Mouse (Mus musculus) neutrophil, adult 5-6 weeks (primary cell): ENCODE measurements around the gene Rapgef2. TPM values are rescaled to one million over a fixed set of nuclear protein-coding genes. Genes with fewer than 3 reads are reported as not detected.

Experiments used
- ATAC-seq: fragments of 151-379, 151-347 bp; 2 replicates; pipeline ENCODE4 v1.8.0; 2017; ENCODE audit warnings: mild to moderate bottlenecking, moderate TSS enrichment; ENCODE audit not compliant: insufficient number of reproducible peaks, poor library complexity, low FRiP score, severe bottlenecking; ENCODE audit errors: extremely low read depth
- total RNA-seq: library from RNA; stranded (forward); fragments of 200-1000 nt; gene quantifications from 2 replicates; pipeline ENCODE4 v1.2.3, GENCODE M21; 2017

Gene Rapgef2
- total RNA-seq, 1 experiment from 2014 or later = 28.7 TPM

GRCm38 (mm10) chr3:79218566-79219051, 67.7 kb downstream of the Rapgef2 start:
- no peak for ATAC-seq

GRCm38 (mm10) chr3:79210243-79210642, 76.1 kb downstream of the Rapgef2 start:
- no peak for ATAC-seq

GRCm38 (mm10) chr3:79207216-79207615, 79.1 kb downstream of the Rapgef2 start:
- no peak for ATAC-seq

GRCm38 (mm10) chr3:79206524-79206923, 79.8 kb downstream of the Rapgef2 start:
- no peak for ATAC-seq

GRCm38 (mm10) chr3:79205981-79206380, 80.3 kb downstream of the Rapgef2 start:
- ATAC-seq = no peak

- no peak for ATAC-seq
Observed at GRCm38 (mm10) chr3:79205112-79205511, 81.2 kb downstream of the Rapgef2 start.

GRCm38 (mm10) chr3:79204261-79204660, 82.1 kb downstream of the Rapgef2 start:
- no peak for ATAC-seq

- ATAC-seq = no peak
Observed at GRCm38 (mm10) chr3:79203821-79204220, 82.5 kb downstream of the Rapgef2 start.

- ATAC-seq = no peak
Observed at GRCm38 (mm10) chr3:79203178-79203577, 83.1 kb downstream of the Rapgef2 start.

- ATAC-seq = peak; percentile 80; the same call in 1 of the 2 replicates
Observed at GRCm38 (mm10) chr3:79202275-79203153, 83.8 kb downstream of the Rapgef2 start.

- peak; percentile 96 for ATAC-seq
Observed at GRCm38 (mm10) chr3:79196708-79197437, 89.4 kb downstream of the Rapgef2 start.

- no peak for ATAC-seq
Observed at GRCm38 (mm10) chr3:79195280-79195679, 91.0 kb downstream of the Rapgef2 start.

GRCm38 (mm10) chr3:79194111-79194793, 92.1 kb downstream of the Rapgef2 start:
- no peak for ATAC-seq

GRCm38 (mm10) chr3:79193001-79193400, 93.3 kb downstream of the Rapgef2 start:
- no peak for ATAC-seq

- ATAC-seq = no peak
Observed at GRCm38 (mm10) chr3:79191981-79192380, 94.3 kb downstream of the Rapgef2 start.

GRCm38 (mm10) chr3:79191471-79191870, 94.8 kb downstream of the Rapgef2 start:
- ATAC-seq = no peak

GRCm38 (mm10) chr3:79190377-79190776, 95.9 kb downstream of the Rapgef2 start:
- no peak for ATAC-seq

- no peak for ATAC-seq
Observed at GRCm38 (mm10) chr3:79187912-79188311, 98.4 kb downstream of the Rapgef2 start.

- ATAC-seq = no peak
Observed at GRCm38 (mm10) chr3:79182290-79182689, 104.0 kb downstream of the Rapgef2 start.
